Mouse (Mus musculus) C2C12 (cell line): Measurements from ENCODE around the gene Tspan9.
A peak's percentile ranks its signal among the peaks of the same experiment; 100 is the strongest.

ENCODE experiments used
- CEBPB ChIP-seq: IDR thresholded peaks from one replicate; pipeline ENCODE4 v1.6.1; 2011; ENCODE audit warnings: low read depth, mild to moderate bottlenecking, control low read depth, moderate library complexity
- CTCF ChIP-seq: IDR thresholded peaks from one replicate; pipeline ENCODE4 v1.5.1; 2011; ENCODE audit not compliant: control insufficient read depth, insufficient read depth, insufficient read length
- MAX ChIP-seq: IDR thresholded peaks from one replicate; pipeline ENCODE4 v1.6.1; 2011; ENCODE audit warnings: mild to moderate bottlenecking, control low read depth
- MYOD1 ChIP-seq: IDR thresholded peaks from one replicate; pipeline ENCODE4 v1.6.1; 2011; ENCODE audit warnings: low read depth; ENCODE audit not compliant: control insufficient read depth, insufficient read length
- MYOG ChIP-seq: IDR thresholded peaks from one replicate; pipeline ENCODE4 v1.6.1; 2011; ENCODE audit not compliant: control insufficient read depth, insufficient read length; ENCODE audit errors: extremely low read depth
- USF1 ChIP-seq: IDR thresholded peaks from one replicate; pipeline ENCODE4 v1.6.1; 2011; ENCODE audit warnings: low read depth, mild to moderate bottlenecking, control low read depth, moderate library complexity

- TF ChIP-seq CTCF (no peak), USF1 (no peak), MYOG (no peak), MYOD1 (peak; percentile 32), CEBPB (no peak), MAX (no peak)
Measured at GRCm38 (mm10) chr6:128046799-128047198, 96.6 kb downstream of the Tspan9 start.
